Mouse (Mus musculus): ENCODE measurements around the gene Ssh1.

- no peak for TF ChIP-seq EP300 (IDR thresholded peaks at IDR 0.05; ENCODE audit: low read depth)
- TF ChIP-seq CTCF (IDR thresholded peaks at IDR 0.05; ENCODE audit: low read depth), result no peak
Observed at GRCm38 (mm10) chr5:114034393-114034792, 40.7 kb upstream of the Ssh1 start.
